Mouse (Mus musculus) adrenal gland, postnatal 10 days (tissue): Measurements from ENCODE around the gene Rsph6a. TPM values are rescaled to one million over a fixed set of nuclear protein-coding genes. Genes with fewer than 3 reads are reported as not detected.

Experiments
- DNase-seq: peaks from one replicate; pipeline ENCODE4 v3.0.0; 2021; ENCODE audit warnings: mixed read lengths
- microRNA-seq: library from miRNA; unstranded; fragments of <30 nt; microRNA quantifications from one replicate; pipeline ENCODE4 v1.2.0, GENCODE M21; 2021
- total RNA-seq, 2 experiments: library from RNA; stranded (reverse); gene quantifications; 2 replicates each; pipeline ENCODE4 v1.2.3; 2021

Gene Rsph6a
- total RNA-seq, 2 experiments from 2014 or later, result not detected

DNA sequence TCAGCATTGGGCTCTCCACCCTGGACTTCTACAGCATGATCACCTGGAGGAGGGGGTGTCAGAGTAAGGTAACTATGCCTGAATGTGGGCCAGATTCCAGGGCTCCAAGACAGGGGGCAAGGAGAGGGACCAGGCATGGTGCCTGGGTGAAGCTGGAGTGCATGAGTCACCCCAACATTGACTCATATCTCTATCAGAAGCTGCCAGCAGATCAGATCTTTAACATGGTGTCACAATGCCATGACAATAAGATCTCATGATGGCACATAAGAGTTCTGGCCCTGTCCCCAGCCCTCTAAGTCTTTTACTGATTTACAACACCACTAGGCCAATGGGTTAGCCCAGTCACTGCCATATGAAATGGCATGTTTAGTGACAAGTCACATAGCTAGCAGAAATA, 49.3 kb downstream of the Rsph6a start:
- DNase-seq, result no peak

- DNase-seq, result no peak
These were observed 50.0 kb downstream of the Rsph6a start for GRCm38 (mm10) chr7:19104486-19104885.

- DNase-seq, result no peak
These were observed 52.9 kb downstream of the Rsph6a start for GRCm38 (mm10) chr7:19107436-19107835.

DNA sequence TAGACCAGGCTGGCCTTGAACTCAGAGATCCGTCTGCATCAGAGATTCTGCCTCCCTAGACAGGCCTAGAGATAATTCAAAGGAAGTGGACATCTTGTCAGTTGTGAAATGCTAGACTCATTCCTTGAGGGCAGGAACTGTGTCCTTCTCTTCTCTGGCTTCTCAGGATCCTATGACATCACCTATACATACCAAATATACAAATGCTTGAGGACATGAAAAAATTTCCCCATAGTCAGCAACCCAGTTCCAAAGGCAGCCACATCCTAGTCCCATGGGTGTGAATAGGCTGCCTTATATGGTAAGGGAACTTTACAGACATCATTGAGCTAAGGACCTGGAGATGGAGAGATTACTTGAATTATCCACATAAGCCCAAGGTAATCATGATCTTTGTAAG, 55.1 kb downstream of the Rsph6a start:
- no peak for DNase-seq

- peak; percentile 55 for DNase-seq
These were observed 63.7 kb downstream of the Rsph6a start, which contains the start of gene Gm4969 for GRCm38 (mm10) chr7:19118028-19118771. Gene Gm4969, minus strand, starts transcription at chr7:19118368.

DNA sequence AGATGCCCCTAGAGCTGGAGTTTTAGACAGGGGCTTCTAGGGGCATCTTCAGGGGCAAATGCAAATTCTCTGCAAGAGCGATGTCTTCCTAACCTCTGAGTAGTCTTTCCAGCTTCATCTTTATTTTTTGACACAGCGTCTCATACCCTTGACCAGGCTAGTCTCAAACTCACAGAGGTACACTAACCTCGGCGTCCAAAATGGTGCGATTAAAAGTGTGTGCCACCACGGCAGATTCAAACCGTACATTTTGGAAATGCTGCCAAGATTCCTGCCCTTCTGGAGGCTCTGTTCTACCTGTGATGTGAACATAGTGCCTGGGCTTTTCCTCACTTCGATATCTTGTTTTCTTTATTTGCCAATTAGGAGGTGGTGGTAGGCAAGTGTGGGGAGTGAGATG, 64.6 kb downstream of the Rsph6a start:
- DNase-seq, result no peak

DNA sequence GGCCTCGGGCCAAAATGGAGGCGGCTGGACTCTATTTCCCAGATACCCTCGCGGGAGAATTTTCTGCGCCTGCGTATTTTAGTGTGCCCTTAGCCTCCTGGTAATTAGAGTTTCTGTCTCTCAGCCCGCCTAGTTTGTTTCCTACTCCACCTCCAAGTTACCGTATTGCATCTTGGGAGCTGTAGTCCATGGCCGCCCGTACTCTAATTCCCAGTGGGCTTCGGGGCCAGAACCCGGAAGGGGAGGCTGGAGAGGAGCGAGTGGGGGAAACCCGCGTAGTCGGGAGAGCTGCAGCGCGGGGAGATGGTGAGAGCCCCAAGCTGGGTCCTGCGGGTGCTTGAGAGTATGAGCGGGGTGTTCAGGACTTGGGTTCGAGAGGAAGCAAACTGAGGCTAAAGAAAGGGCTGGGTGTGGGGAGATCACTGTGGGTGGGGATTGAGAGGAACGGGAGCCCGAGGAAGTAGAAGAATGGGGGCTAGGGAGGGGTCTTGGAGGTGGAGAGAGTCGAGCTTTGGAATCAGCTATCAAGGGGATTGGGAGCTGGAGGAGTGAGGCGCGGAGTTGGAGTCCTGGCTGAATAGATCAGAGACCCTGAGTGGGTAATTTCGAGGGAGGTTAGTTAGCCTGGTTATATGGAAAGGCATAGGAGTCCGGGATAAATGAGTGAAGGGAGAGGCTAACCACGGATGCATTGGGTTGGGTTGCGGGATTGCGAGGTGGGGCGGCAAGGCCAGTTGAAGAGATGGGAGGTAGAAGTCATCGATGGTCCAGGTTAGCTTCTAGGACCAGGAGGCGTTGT, 65.3 kb downstream of the Rsph6a start, which contains the start of gene Fbxo46:
Gene Fbxo46 (plus strand): TSS at position 229 of the 799 bp plus-strand sequence.
- DNase-seq, result peak; percentile 92

- peak; percentile 57 for DNase-seq
These were observed 67.2 kb downstream of the Rsph6a start for GRCm38 (mm10) chr7:19121686-19122085.

Small RNA genes within 50 kb of the gene (microRNA-seq; reads per million reads assigned to microRNA genes)
- gene Mir3100, result 3.7 reads per million

Other genes starting within 250 kb of the Rsph6a start
- gene Psg17, start 233.1 kb upstream of the Rsph6a start, total RNA-seq, result not detected
- 1 to 10 TPM; 3.7 to 5.0 TPM for gene Mill2, start 214.7 kb upstream of the Rsph6a start, total RNA-seq
- 1 to 10 TPM; 5.0 to 7.9 TPM for gene Pglyrp1, start 183.4 kb upstream of the Rsph6a start, total RNA-seq
- 10 to 100 TPM; 12.5 to 13.9 TPM for gene Ccdc61, start 144.3 kb upstream of the Rsph6a start, total RNA-seq
- 1 to 10 TPM; 6.1 to 7.4 TPM for gene Nova2, start 128.8 kb upstream of the Rsph6a start, total RNA-seq
- not detected for gene Nanos2, start 67.3 kb upstream of the Rsph6a start, total RNA-seq
- gene Mypop, start 63.4 kb upstream of the Rsph6a start, total RNA-seq, result 1 to 10 TPM; 6.4 to 6.8 TPM
- gene Irf2bp1, start 50.6 kb upstream of the Rsph6a start, total RNA-seq, result 10 to 100 TPM; 36.9 to 37.2 TPM
- gene Foxa3, start 31.2 kb upstream of the Rsph6a start, total RNA-seq, result 10 to 100 TPM in 1 of 2 experiments, 1 to 10 TPM in 1; 4.8 to 14.0 TPM
- 10 to 100 TPM; 78.0 to 89.0 TPM for gene Sympk, start 30.3 kb upstream of the Rsph6a start, total RNA-seq
- 10 to 100 TPM; 43.5 to 48.4 TPM for gene Dmwd, start 21.5 kb downstream of the Rsph6a start, total RNA-seq
- 10 to 100 TPM; 51.8 to 93.9 TPM for gene Dmpk, start 29.2 kb downstream of the Rsph6a start, total RNA-seq
- gene Six5, start 39.9 kb downstream of the Rsph6a start, total RNA-seq, result 10 to 100 TPM; 12.3 to 17.3 TPM
- gene Gm4969, start 63.7 kb downstream of the Rsph6a start, total RNA-seq, result under 1 TPM; 0.21 to 0.24 TPM
- gene Fbxo46, start 65.2 kb downstream of the Rsph6a start, total RNA-seq, result 10 to 100 TPM; 10.7 to 11.1 TPM
- 10 to 100 TPM; 12.5 to 12.6 TPM for gene Qpctl, start 94.6 kb downstream of the Rsph6a start, total RNA-seq
- 10 to 100 TPM; 90.1 to 91.2 TPM for gene Snrpd2, start 95.0 kb downstream of the Rsph6a start, total RNA-seq
- under 1 TPM; 0.75 to 0.94 TPM for gene Gipr, start 111.4 kb downstream of the Rsph6a start, total RNA-seq
- 10 to 100 TPM; 37.7 to 41.0 TPM for gene Eml2, start 121.7 kb downstream of the Rsph6a start, total RNA-seq
- 1 to 10 TPM; 7.4 to 9.2 TPM for gene Gpr4, start 157.8 kb downstream of the Rsph6a start, total RNA-seq
- 10 to 100 TPM; 26.5 to 26.6 TPM for gene Opa3, start 173.6 kb downstream of the Rsph6a start, total RNA-seq
- 10 to 100 TPM; 73.9 to 77.2 TPM for gene Vasp, start 217.1 kb downstream of the Rsph6a start, total RNA-seq
- gene Ppm1n, start 225.4 kb downstream of the Rsph6a start, total RNA-seq, result under 1 TPM in 1 of 2 experiments, not detected in 1; 0.30 TPM
- gene Rtn2, start 227.9 kb downstream of the Rsph6a start, total RNA-seq, result 10 to 100 TPM; 20.2 to 59.7 TPM